9 mouse cellular contexts compared by ENCODE assay signal in genomic region chr16:44559330-44559695, GRCm38 (mm10). TPM values are rescaled to one million over a fixed set of nuclear protein-coding genes. Genes with fewer than 3 reads are reported as not detected.
DNase-seq lines count a peak whose midpoint lies in the region; ATAC-seq and TF ChIP-seq lines count a peak whose summit lies in the region.
"Had no signal": no experiment of that assay in that cellular context is flagged by ENCODE, and none has a peak within 500 bp of the region (broad histone marks: within the 10 kb centered on the region; RNA-seq: fewer than 3 reads in every experiment).

No protein-coding gene starts in this region.

- peak overlapping the region; percentile 83 for H3K4me2 ChIP-seq in lung, postnatal 0 days (replicated peaks; ENCODE audit: low read depth, low read length)
- H3K4me2 ChIP-seq in stomach, embryonic 16.5 days (ENCODE audit: low read depth, low read length) = peak overlapping the region; percentile 63

- no peaks in the 10 kb centered on the region for H3K9me3 ChIP-seq in lung, postnatal 0 days (ENCODE audit: low read length)
- H3K9me3 ChIP-seq in limb, embryonic 10.5 days (replicated peaks) = no peaks in the 10 kb centered on the region
- H3K9me3 ChIP-seq in stomach, embryonic 16.5 days (replicated peaks; ENCODE audit: control insufficient read depth, low read length) = no peaks in the 10 kb centered on the region

- no peaks in the 10 kb centered on the region for H3K27me3 ChIP-seq in lung, postnatal 0 days (replicated peaks; ENCODE audit: insufficient read depth, low read length)
- H3K27me3 ChIP-seq in limb, embryonic 10.5 days (ENCODE audit: low read depth, poor library complexity, severe bottlenecking) = no peaks in the 10 kb centered on the region
- H3K27me3 ChIP-seq in stomach, embryonic 16.5 days (ENCODE audit: control insufficient read depth, insufficient read depth, low read length) = no peaks in the 10 kb centered on the region

- H3K4me1 ChIP-seq in lung, postnatal 0 days (ENCODE audit: insufficient read depth, low read depth, low read length) = no peaks in the 10 kb centered on the region
- peaks cover 43% of the 10 kb centered on the region for H3K4me1 ChIP-seq in limb, embryonic 10.5 days
- H3K4me1 ChIP-seq in stomach, embryonic 16.5 days (ENCODE audit: control insufficient read depth, insufficient read depth, low read length) = peaks cover 8% of the 10 kb centered on the region; the same call in 1 of the 2 replicates

- ATAC-seq in lung, postnatal 0 days = no peak
- no peak for ATAC-seq in stomach, embryonic 16.5 days (ENCODE audit: insufficient read depth, low FRiP score)
- ATAC-seq: activated CD4-positive, CD25-positive, alpha-beta regulatory T cell, adult 4 months had no signal

- H3K36me3 ChIP-seq in lung, postnatal 0 days (ENCODE audit: insufficient read depth, low read length) = no peaks in the 10 kb centered on the region
- no peaks in the 10 kb centered on the region for H3K36me3 ChIP-seq in limb, embryonic 10.5 days
- no peaks in the 10 kb centered on the region for H3K36me3 ChIP-seq in stomach, embryonic 16.5 days (ENCODE audit: control insufficient read depth, insufficient read depth, low read length)

- no peak for TF ChIP-seq CTCF in lung, postnatal 0 days (IDR thresholded peaks at IDR 0.05)

- peak overlapping the region; percentile 68 for H3K4me3 ChIP-seq in lung, postnatal 0 days (ENCODE audit: low read depth, low read length)
- peak overlapping the region; percentile 92 for H3K4me3 ChIP-seq in limb, embryonic 10.5 days
- peak overlapping the region; percentile 73 for H3K4me3 ChIP-seq in stomach, embryonic 16.5 days (replicated peaks; ENCODE audit: low read length)

- DNase-seq in embryo, embryonic 10.5 days (ENCODE audit: low spot score) = peak; percentile 73
- DNase-seq in embryo, embryonic 9.5 days (ENCODE audit: extremely low spot score) = no peak
- DNase-seq in lung, postnatal 0 days (ENCODE audit: low spot score) = no peak
- no peak for DNase-seq in lung, adult 18-20 months
- DNase-seq in limb, embryonic 10.5 days (ENCODE audit: low spot score) = no peak
- DNase-seq in ovary, adult 18-20 months (ENCODE audit: low spot score) = no peak
- DNase-seq in thymus, postnatal 10 days (ENCODE audit: low spot score in 2 of 2) = no peak

- TF ChIP-seq EP300 in lung, postnatal 0 days (IDR thresholded peaks at IDR 0.05) = no peak

- no peak overlapping the region for H3K9ac ChIP-seq in lung, postnatal 0 days (replicated peaks; ENCODE audit: low read depth)
- peak overlapping the region; percentile 95 for H3K9ac ChIP-seq in stomach, embryonic 16.5 days (ENCODE audit: low read length)

- no peak overlapping the region for H3K27ac ChIP-seq in lung, postnatal 0 days (ENCODE audit: low read length)
- peak overlapping the region; percentile 99 for H3K27ac ChIP-seq in limb, embryonic 10.5 days
- H3K27ac ChIP-seq in stomach, embryonic 16.5 days (ENCODE audit: low read length) = no peak overlapping the region

- 16% methylated on average over 5 of the region's 5 CpGs for WGBS in lung, postnatal 0 days
- WGBS in limb, embryonic 10.5 days = 11% methylated on average over 5 of the region's 5 CpGs
- 15% methylated on average over 5 of the region's 5 CpGs for WGBS in stomach, embryonic 16.5 days

RNA-seq across cellular contexts. Expression of gene Boc, which starts 0.6 kb away (rescaled TPM):
- polyA plus RNA-seq in lung, postnatal 0 days (2015; fragmentation: Nextera tagmentation; extraction: Ambion mirVana) = 13.7 and 14.1 TPM in 2 replicates
- polyA plus RNA-seq in limb, embryonic 10.5 days (2016; fragmentation: Nextera tagmentation; extraction: Ambion mirVana) = 20.0 and 38.3 TPM in 2 replicates
- polyA plus RNA-seq in stomach, embryonic 16.5 days (2015; fragmentation: Nextera tagmentation; extraction: Ambion mirVana) = 16.9 and 17.9 TPM in 2 replicates
